Mouse (Mus musculus) CH12.LX (cell line): ENCODE measurements at regions not wholly inside any gene's neighbourhood (a gene's known extent, or its start where the extent isn't known, plus 50 kb on each side); places are given as distances from the start of the nearest gene placed in this dataset.

Experiments used
- NELFE ChIP-seq: IDR thresholded peaks from 2 replicates; pipeline ENCODE4 v1.6.1; 2011; ENCODE audit warnings: low read depth, low read length, improper control_type of control experiment
- NRF1 ChIP-seq: IDR thresholded peaks from 2 replicates; pipeline ENCODE4 v1.6.1; 2014; ENCODE audit warnings: low read depth, mild to moderate bottlenecking, inconsistent platforms, low read length, improper control_type of control experiment, moderate library complexity

- TF ChIP-seq NELFE = no peak
- no peak for TF ChIP-seq NRF1
Measured at GRCm38 (mm10) chr2:80771176-80771575, 154.1 kb downstream of the Nup35 start.
